Mouse (Mus musculus): Measurements from ENCODE around the gene Spock1. TPM values are rescaled to one million over a fixed set of nuclear protein-coding genes. Genes with fewer than 3 reads are reported as not detected.

Spock1 gene
- polyA plus RNA-seq, 1 experiment, result not detected

- 62% methylated on average over 4 of the region's 4 CpGs for WGBS
- Histone ChIP-seq H3K27me3 (ENCODE audit: control insufficient read depth, insufficient read depth, low read length) (no peaks in the 10 kb centered on the region), H3K4me3 (ENCODE audit: extremely low read depth, insufficient read depth, insufficient read length) (no peak overlapping the region), H3K27ac (ENCODE audit: insufficient read depth, low read length) (no peak overlapping the region), H3K4me1 (ENCODE audit: control insufficient read depth, insufficient read depth, insufficient read length) (no peaks in the 10 kb centered on the region), H3K36me3 (ENCODE audit: control insufficient read depth, insufficient read depth, low read length) (no peaks in the 10 kb centered on the region)
- TF ChIP-seq CTCF (IDR thresholded peaks at IDR 0.05; ENCODE audit: extremely low read depth, insufficient read depth, insufficient read length, insufficient replicate concordance) (no peak), POLR2A (IDR thresholded peaks at IDR 0.05; ENCODE audit: low read depth, low read length) (no peak)
- no peak for DNase-seq (ENCODE audit: low read depth in 1 of 2, low spot score in 2 of 2)
These were observed 385.8 kb downstream of the Spock1 start for GRCm38 (mm10) chr13:57522319-57522718.

DNA sequence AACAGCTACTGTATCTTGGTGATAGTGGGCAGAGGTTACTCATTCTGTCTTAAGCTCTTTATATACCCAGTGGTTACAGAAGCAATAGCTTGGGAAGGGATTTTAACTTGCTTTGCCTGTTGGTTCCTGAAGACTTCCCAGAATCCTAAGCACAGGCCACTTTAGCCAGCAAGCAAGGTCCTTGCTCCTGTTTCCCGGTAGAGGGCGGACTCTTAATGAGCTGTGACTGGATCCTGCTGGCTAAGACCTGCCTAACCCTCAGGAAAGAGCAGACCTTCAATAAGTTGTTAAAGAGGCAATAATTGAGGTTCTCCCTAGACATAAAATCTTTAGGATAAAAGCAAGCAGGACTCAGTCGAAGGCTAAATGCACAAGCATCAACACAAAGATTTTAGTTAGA lies 387.0 kb downstream of the Spock1 start:
- TF ChIP-seq CTCF (IDR thresholded peaks at IDR 0.05; ENCODE audit: extremely low read depth, insufficient read depth, insufficient read length, insufficient replicate concordance), result no peak
- no peak for TF ChIP-seq POLR2A (IDR thresholded peaks at IDR 0.05; ENCODE audit: low read depth, low read length)
- Histone ChIP-seq H3K27me3 (ENCODE audit: control insufficient read depth, insufficient read depth, low read length) (no peaks in the 10 kb centered on the region), H3K4me1 (ENCODE audit: control insufficient read depth, insufficient read depth, insufficient read length) (no peaks in the 10 kb centered on the region), H3K36me3 (ENCODE audit: control insufficient read depth, insufficient read depth, low read length) (no peaks in the 10 kb centered on the region), H3K4me3 (ENCODE audit: extremely low read depth, insufficient read depth, insufficient read length) (no peak overlapping the region), H3K27ac (ENCODE audit: insufficient read depth, low read length) (no peak overlapping the region)
- WGBS, result 30% methylated on average over 3 of the region's 3 CpGs
- no peak for DNase-seq (ENCODE audit: low read depth in 1 of 2, low spot score in 2 of 2)

DNA sequence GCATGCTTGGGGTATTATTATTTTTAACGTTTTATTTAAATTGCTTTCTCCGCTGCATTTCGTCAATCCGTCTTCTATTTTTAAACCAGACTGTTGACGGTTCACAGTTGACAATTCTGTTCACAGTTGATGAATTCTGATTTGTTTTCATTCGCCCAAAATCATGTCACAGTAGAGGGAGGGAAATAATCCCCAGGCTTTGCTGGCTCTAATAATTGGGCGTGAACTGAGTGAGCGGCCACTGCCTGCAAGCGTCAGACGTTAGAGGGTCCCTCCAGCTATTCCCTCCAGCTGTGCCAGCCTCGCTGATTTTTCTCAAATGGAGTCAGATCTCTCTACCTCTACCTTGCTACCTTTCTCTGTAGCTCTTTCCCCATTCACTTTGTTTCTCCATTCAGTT lies 388.3 kb downstream of the Spock1 start:
- WGBS, result 78% methylated on average over 11 of the region's 11 CpGs
- DNase-seq (ENCODE audit: low read depth in 1 of 2, low spot score in 2 of 2), result no peak
- Histone ChIP-seq H3K27ac (ENCODE audit: insufficient read depth, low read length) (no peak overlapping the region), H3K4me1 (ENCODE audit: control insufficient read depth, insufficient read depth, insufficient read length) (no peaks in the 10 kb centered on the region), H3K27me3 (ENCODE audit: control insufficient read depth, insufficient read depth, low read length) (no peaks in the 10 kb centered on the region), H3K36me3 (ENCODE audit: control insufficient read depth, insufficient read depth, low read length) (no peaks in the 10 kb centered on the region), H3K4me3 (ENCODE audit: extremely low read depth, insufficient read depth, insufficient read length) (no peak overlapping the region)
- TF ChIP-seq CTCF (IDR thresholded peaks at IDR 0.05; ENCODE audit: extremely low read depth, insufficient read depth, insufficient read length, insufficient replicate concordance) (no peak), POLR2A (IDR thresholded peaks at IDR 0.05; ENCODE audit: low read depth, low read length) (no peak)

DNA sequence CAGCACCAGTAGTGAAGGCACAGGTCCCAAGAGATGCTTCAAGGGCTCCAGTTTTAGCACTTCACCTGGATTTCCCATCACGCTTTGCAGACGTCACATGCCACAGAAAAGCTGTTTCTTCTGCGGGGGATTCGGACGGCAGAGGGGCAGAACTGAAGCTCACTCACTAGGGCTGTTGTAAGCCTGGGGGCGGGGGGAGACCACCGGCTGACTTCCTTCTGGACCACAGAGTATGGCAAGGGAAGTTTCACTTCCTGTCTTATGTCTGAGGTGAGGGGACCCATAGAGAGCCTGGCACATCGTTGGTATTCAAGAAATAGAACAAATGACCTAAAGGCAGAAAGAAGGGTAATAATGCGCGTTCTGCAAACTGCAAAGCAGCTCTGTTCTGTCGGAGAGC lies 392.4 kb downstream of the Spock1 start:
- H3K36me3 ChIP-seq (ENCODE audit: control insufficient read depth, insufficient read depth, low read length), result no peaks in the 10 kb centered on the region
- no peaks in the 10 kb centered on the region for H3K27me3 ChIP-seq (ENCODE audit: control insufficient read depth, insufficient read depth, low read length)
- H3K4me3 ChIP-seq (ENCODE audit: extremely low read depth, insufficient read depth, insufficient read length), result no peak overlapping the region
- H3K27ac ChIP-seq (ENCODE audit: insufficient read depth, low read length), result no peak overlapping the region
- no peak for DNase-seq (ENCODE audit: low read depth in 1 of 2, low spot score in 2 of 2)
- no peaks in the 10 kb centered on the region for H3K4me1 ChIP-seq (ENCODE audit: control insufficient read depth, insufficient read depth, insufficient read length)
- no peak for TF ChIP-seq CTCF (IDR thresholded peaks at IDR 0.05; ENCODE audit: extremely low read depth, insufficient read depth, insufficient read length, insufficient replicate concordance)
- no peak for TF ChIP-seq POLR2A (IDR thresholded peaks at IDR 0.05; ENCODE audit: low read depth, low read length)
- WGBS, result 15% methylated on average over 11 of the region's 11 CpGs

GRCm38 (mm10) chr13:57501552-57501951 lies 406.6 kb downstream of the Spock1 start:
- no peaks in the 10 kb centered on the region for H3K36me3 ChIP-seq (ENCODE audit: control insufficient read depth, insufficient read depth, low read length)
- WGBS, result 90% methylated on average over 7 of the region's 7 CpGs

DNA sequence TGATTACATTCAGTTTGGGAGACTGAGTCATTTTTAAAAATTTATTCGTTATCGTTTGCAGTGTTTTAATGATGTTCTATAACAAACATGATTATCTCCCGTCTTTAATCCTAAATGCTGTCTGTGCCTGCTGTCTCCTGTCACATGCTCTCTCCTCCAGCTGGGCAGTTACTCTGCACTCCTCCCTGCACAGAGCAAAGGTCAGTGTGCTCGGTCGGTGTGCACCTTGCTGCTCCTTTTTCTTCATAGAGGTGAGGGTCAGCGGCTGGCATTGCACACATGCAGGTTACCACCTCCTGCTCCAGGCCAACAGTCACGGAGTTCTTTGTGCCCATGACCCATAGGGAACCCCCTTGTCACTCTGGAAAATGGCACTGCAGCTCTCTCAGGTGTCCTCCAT lies 411.4 kb downstream of the Spock1 start:
- H3K36me3 ChIP-seq (ENCODE audit: control insufficient read depth, insufficient read depth, low read length), result no peaks in the 10 kb centered on the region
- no peak overlapping the region for H3K4me3 ChIP-seq (ENCODE audit: extremely low read depth, insufficient read depth, insufficient read length)
- WGBS, result 89% methylated on average over 7 of the region's 7 CpGs

More at GRCm38 (mm10) chr13:57501552-57501951, 406.6 kb downstream of the Spock1 start:
- H3K27me3 ChIP-seq (ENCODE audit: control insufficient read depth, insufficient read depth, low read length), result no peaks in the 10 kb centered on the region
- TF ChIP-seq POLR2A (IDR thresholded peaks at IDR 0.05; ENCODE audit: low read depth, low read length) (no peak), CTCF (IDR thresholded peaks at IDR 0.05; ENCODE audit: extremely low read depth, insufficient read depth, insufficient read length, insufficient replicate concordance) (no peak)
- H3K4me1 ChIP-seq (ENCODE audit: control insufficient read depth, insufficient read depth, insufficient read length), result no peaks in the 10 kb centered on the region
- H3K4me3 ChIP-seq (ENCODE audit: extremely low read depth, insufficient read depth, insufficient read length), result no peak overlapping the region
- DNase-seq (ENCODE audit: low read depth in 1 of 2, low spot score in 2 of 2), result no peak
- H3K27ac ChIP-seq (ENCODE audit: insufficient read depth, low read length), result no peak overlapping the region

GRCm38 (mm10) chr13:57494838-57495237 lies 413.3 kb downstream of the Spock1 start:
- no peak overlapping the region for H3K4me3 ChIP-seq (ENCODE audit: extremely low read depth, insufficient read depth, insufficient read length)
- no peaks in the 10 kb centered on the region for H3K4me1 ChIP-seq (ENCODE audit: control insufficient read depth, insufficient read depth, insufficient read length)
- 39% methylated on average over 1 of the region's 1 CpGs for WGBS
- no peak for TF ChIP-seq CTCF (IDR thresholded peaks at IDR 0.05; ENCODE audit: extremely low read depth, insufficient read depth, insufficient read length, insufficient replicate concordance)
- no peak for TF ChIP-seq POLR2A (IDR thresholded peaks at IDR 0.05; ENCODE audit: low read depth, low read length)
- no peaks in the 10 kb centered on the region for H3K36me3 ChIP-seq (ENCODE audit: control insufficient read depth, insufficient read depth, low read length)
- DNase-seq (ENCODE audit: low read depth in 1 of 2, low spot score in 2 of 2), result no peak
- no peak overlapping the region for H3K27ac ChIP-seq (ENCODE audit: insufficient read depth, low read length)
- no peaks in the 10 kb centered on the region for H3K27me3 ChIP-seq (ENCODE audit: control insufficient read depth, insufficient read depth, low read length)

More for the DNA sequence above, 411.4 kb downstream of the Spock1 start:
- TF ChIP-seq POLR2A (IDR thresholded peaks at IDR 0.05; ENCODE audit: low read depth, low read length) (no peak), CTCF (IDR thresholded peaks at IDR 0.05; ENCODE audit: extremely low read depth, insufficient read depth, insufficient read length, insufficient replicate concordance) (no peak)
- DNase-seq (ENCODE audit: low read depth in 1 of 2, low spot score in 2 of 2), result no peak
- no peaks in the 10 kb centered on the region for H3K4me1 ChIP-seq (ENCODE audit: control insufficient read depth, insufficient read depth, insufficient read length)
- no peak overlapping the region for H3K27ac ChIP-seq (ENCODE audit: insufficient read depth, low read length)
- H3K27me3 ChIP-seq (ENCODE audit: control insufficient read depth, insufficient read depth, low read length), result no peaks in the 10 kb centered on the region

Data from spleen, adult 2 months (tissue).